Mouse (Mus musculus) CH12.LX (cell line): ENCODE results near the gene Cwc25. TPM values are rescaled to one million over a fixed set of nuclear protein-coding genes. Genes with fewer than 3 reads are reported as not detected.

Experiments
- DNase-seq: peaks from one replicate; pipeline ENCODE4 v3.0.0-alpha.2; 2013; ENCODE audit errors: extremely low read depth
- H3K27ac ChIP-seq: 2 replicates; pipeline ENCODE4 v1.5.1; 2012; ENCODE audit warnings: low read depth, mild to moderate bottlenecking, control low read depth, moderate library complexity; ENCODE audit not compliant: insufficient read depth
- H3K27me3 ChIP-seq: replicated peaks from 2 replicates; pipeline ENCODE3; 2012; ENCODE audit warnings: inconsistent platforms
- H3K36me3 ChIP-seq, 2 experiments: replicated peaks in 1 of 2; 2 replicates each; pipeline versions ENCODE3 to v1.6.1; 2012; ENCODE audit warnings: inconsistent platforms in 1 of 2, low read length in 1 of 2, mild to moderate bottlenecking in 1 of 2, mixed read lengths in 1 of 2, moderate library complexity in 1 of 2; ENCODE audit not compliant: control insufficient read depth in 1 of 2, insufficient read depth in 1 of 2
- H3K4me1 ChIP-seq, 2 experiments: 2 replicates each; pipeline ENCODE4 v1.6.1; 2012; ENCODE audit warnings: inconsistent platforms in 1 of 2, moderate library complexity in 1 of 2; ENCODE audit not compliant: insufficient read depth in 2 of 2, control insufficient read depth in 1 of 2
- H3K4me2 ChIP-seq: 2 replicates; pipeline ENCODE4 v1.6.1; 2012; ENCODE audit warnings: low read depth, mild to moderate bottlenecking, control low read depth; ENCODE audit not compliant: poor library complexity, insufficient read depth, severe bottlenecking
- H3K4me3 ChIP-seq, 3 experiments: fragments of 150-350 bp in 1 of 3; sonication (generic) in 1 of 3; replicated peaks in 1 of 3; 2 replicates each; pipeline versions ENCODE3 to v1.5.1; 2011 to 2012; ENCODE audit warnings: low read depth in 2 of 3, low read length in 2 of 3, mild to moderate bottlenecking in 2 of 3, moderate library complexity in 2 of 3, control low read depth in 1 of 3, improper control_type of control experiment in 1 of 3, inconsistent platforms in 1 of 3, mixed read lengths in 1 of 3; ENCODE audit not compliant: poor library complexity in 1 of 3
- H3K79me2 ChIP-seq: replicated peaks from 2 replicates; pipeline ENCODE4 v1.6.1; 2012; ENCODE audit warnings: mild to moderate bottlenecking, moderate library complexity; ENCODE audit not compliant: control insufficient read depth, poor library complexity, insufficient read depth, severe bottlenecking; ENCODE audit errors: extremely low read depth
- H3K9ac ChIP-seq: 2 replicates; pipeline ENCODE4 v1.6.1; 2012; ENCODE audit warnings: low read depth, mild to moderate bottlenecking, control low read depth, moderate library complexity; ENCODE audit not compliant: insufficient read depth
- H3K9me3 ChIP-seq: replicated peaks from 2 replicates; pipeline ENCODE3; 2012; ENCODE audit warnings: low read length, inconsistent platforms, mixed read lengths
- BHLHE40 ChIP-seq: IDR thresholded peaks from 2 replicates; pipeline ENCODE4 v1.6.1; 2011; ENCODE audit warnings: mild to moderate bottlenecking, low read depth, low read length, improper control_type of control experiment
- CHD2 ChIP-seq: IDR thresholded peaks from 2 replicates; pipeline ENCODE4 v1.6.1; 2011; ENCODE audit warnings: low read length, improper control_type of control experiment
- CTCF ChIP-seq, 2 experiments: IDR thresholded peaks in 1 of 2; conservative IDR thresholded peaks in 1 of 2; 2 replicates each; pipeline ENCODE4 v1.5.1; 2011 to 2012; ENCODE audit warnings: low read depth in 2 of 2, low read length in 2 of 2, improper control_type of control experiment in 1 of 2, inconsistent platforms in 1 of 2, mild to moderate bottlenecking in 1 of 2, moderate library complexity in 1 of 2
- EP300 ChIP-seq: IDR thresholded peaks from 2 replicates; pipeline ENCODE4 v1.6.1; 2011; ENCODE audit warnings: low read length, improper control_type of control experiment
- ETS1 ChIP-seq: conservative IDR thresholded peaks from 2 replicates; pipeline ENCODE4 v1.6.1; 2012; ENCODE audit warnings: low read depth, mild to moderate bottlenecking, inconsistent platforms, low read length, improper control_type of control experiment, moderate library complexity
- IRF4 ChIP-seq: IDR thresholded peaks from 2 replicates; pipeline ENCODE4 v1.6.1; 2014; ENCODE audit warnings: low read depth, mild to moderate bottlenecking, inconsistent platforms, low read length, improper control_type of control experiment
- JUN ChIP-seq: IDR thresholded peaks from 2 replicates; pipeline ENCODE4 v1.6.1; 2011; ENCODE audit warnings: low read depth, mild to moderate bottlenecking, low read length, improper control_type of control experiment, moderate library complexity; ENCODE audit not compliant: insufficient read depth
- MAX ChIP-seq: IDR thresholded peaks from 2 replicates; pipeline ENCODE4 v1.6.1; 2011; ENCODE audit warnings: low read length, improper control_type of control experiment
- NRF1 ChIP-seq: IDR thresholded peaks from 2 replicates; pipeline ENCODE4 v1.6.1; 2014; ENCODE audit warnings: low read depth, mild to moderate bottlenecking, inconsistent platforms, low read length, improper control_type of control experiment, moderate library complexity
- PAX5 ChIP-seq: IDR thresholded peaks from 2 replicates; pipeline ENCODE4 v1.6.1; 2012; ENCODE audit warnings: low read length, inconsistent platforms, mixed read lengths
- POLR2A ChIP-seq: IDR thresholded peaks from 2 replicates; pipeline ENCODE4 v1.6.1; 2011; ENCODE audit warnings: low read depth, mild to moderate bottlenecking, improper control_type of control experiment, low read length
- RAD21 ChIP-seq: IDR thresholded peaks from 2 replicates; pipeline ENCODE4 v1.6.1; 2011; ENCODE audit warnings: low read depth, mild to moderate bottlenecking, low read length, improper control_type of control experiment, moderate library complexity
- SIN3A ChIP-seq: IDR thresholded peaks from 2 replicates; pipeline ENCODE4 v1.6.1; 2012; ENCODE audit warnings: low read length, improper control_type of control experiment, inconsistent platforms
- USF2 ChIP-seq: conservative IDR thresholded peaks from 2 replicates; pipeline ENCODE4 v1.6.1; 2011; ENCODE audit warnings: low read depth, low read length, improper control_type of control experiment
- ZKSCAN1 ChIP-seq: IDR thresholded peaks from 2 replicates; pipeline ENCODE4 v1.6.1; 2012; ENCODE audit warnings: low read depth, inconsistent platforms, low read length, improper control_type of control experiment, borderline replicate concordance
- ZMIZ1 ChIP-seq: IDR thresholded peaks from 2 replicates; pipeline ENCODE4 v1.6.1; 2012; ENCODE audit warnings: low read depth, mild to moderate bottlenecking, inconsistent platforms, low read length, improper control_type of control experiment
- dilution Hi-C: fragments of 300-500 bp; cut with MboI; formaldehyde crosslinking; loops from 2 replicates; pipeline ENCODE4 v1.14.3; 2020; ENCODE audit warnings: low sequenced_read_pairs; ENCODE audit not compliant: extremely low pct_unique_long_range_greater_than_20kb, extremely low pct_ligation_motif_present
- in situ Hi-C: fragments of 300-500 bp; cut with MboI; formaldehyde crosslinking; loops from 3 replicates; pipeline ENCODE4 v1.14.3; 2019; ENCODE audit warnings: low sequenced_read_pairs, low pct_ligation_motif_present, low pct_unique_long_range_greater_than_20kb, mixed read lengths
- polyA plus RNA-seq: library from polyadenylated mRNA; unstranded; fragments of >175 nt; gene quantifications from 2 replicates; pipeline ENCODE4 v1.2.1, GENCODE M21; 2012; ENCODE audit warnings: low read depth; ENCODE audit not compliant: insufficient read length
- total RNA-seq, 2 experiments: library from RNA; depleted of rRNA; stranded (reverse); fragments of 300-350 nt in 1 of 2; fragments of >200 nt in 1 of 2; gene quantifications; 2 replicates each; pipeline ENCODE4 v1.2.3; 2012 to 2014

Gene Cwc25
- total and polyA plus RNA-seq, 3 experiments: 16.7 to 21.5 (median 19.6) TPM

DNA sequence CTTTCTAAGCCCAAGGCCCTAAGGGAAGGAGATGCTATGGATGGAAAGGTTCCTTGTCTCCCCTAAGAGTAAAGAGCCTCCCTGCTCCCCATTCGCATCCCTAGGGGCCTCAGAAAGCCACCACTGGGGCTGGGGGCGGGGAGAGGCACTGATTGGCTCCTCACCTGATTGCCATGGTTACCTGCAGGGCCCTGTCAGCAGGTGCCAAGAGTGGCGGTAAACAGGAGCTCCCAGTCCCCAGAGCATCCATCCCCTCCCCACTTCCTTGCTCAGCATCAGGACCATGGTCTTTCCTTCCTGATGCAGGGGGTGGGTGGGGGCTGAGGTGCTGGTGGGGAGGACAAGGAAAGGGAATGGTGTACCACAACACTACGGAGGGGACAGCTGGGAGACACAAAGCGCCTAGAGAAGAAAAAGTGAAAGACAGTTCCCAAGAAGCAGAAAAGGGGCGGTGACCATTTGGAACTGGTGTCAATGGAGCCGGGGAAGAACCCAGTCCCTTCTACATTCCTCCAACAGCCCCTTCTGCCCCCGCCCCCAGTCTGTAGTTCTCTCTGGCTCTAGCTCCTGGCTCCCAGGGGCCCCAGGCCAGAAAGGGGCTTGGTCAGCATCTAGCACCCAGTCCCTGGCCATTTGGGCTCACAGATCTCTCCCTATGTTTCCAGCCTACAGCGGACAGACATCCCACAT lies 70.5 kb downstream of the Cwc25 start:
- dilution Hi-C loops (no loop called here), in situ Hi-C loops (loop anchor here (5.0 kb wide), 1 partner anchor 64 kb away; no protein-coding TSS in a partner anchor)
- no peaks in the 10 kb centered on the region; the same call in 1 of the 2 replicates for H3K79me2 ChIP-seq
- no peak for DNase-seq
- H3K4me1 ChIP-seq: peaks cover 6 to 27% of the 10 kb centered on the region in 2 experiments; a peak in 3 of 4 replicates
- no peak overlapping the region for H3K4me2 ChIP-seq
- no peak overlapping the region for H3K9ac ChIP-seq
- H3K27me3 ChIP-seq: peaks cover 8% of the 10 kb centered on the region
- H3K9me3 ChIP-seq: no peaks in the 10 kb centered on the region
- H3K27ac ChIP-seq: no peak overlapping the region
- peaks cover 25 to 39% of the 10 kb centered on the region in 2 experiments for H3K36me3 ChIP-seq
- TF ChIP-seq PAX5 (no peak), CHD2 (no peak), EP300 (no peak), JUN (no peak), ETS1 (no peak), POLR2A (no peak), USF2 (no peak), ZKSCAN1 (no peak), RAD21 (no peak), MAX (no peak), NRF1 (no peak), ZMIZ1 (no peak), CTCF (conservative IDR thresholded peaks at IDR 0.05 in 1 of 2, IDR thresholded peaks at IDR 0.05 in 1 of 2; ENCODE audit: low read depth in 2 of 2, low read length in 2 of 2) (no peak), BHLHE40 (no peak), IRF4 (no peak), SIN3A (no peak)
- TF ChIP-seq, all 38 proteins: peak for 0
- no peak overlapping the region for H3K4me3 ChIP-seq

Other genes starting within 250 kb of the Cwc25 start
- 0.08 TPM in 2 replicates for gene Srcin1, start 190.4 kb downstream of the Cwc25 start, total RNA-seq (2012; rRNA removed)
- gene Srcin1, start 190.4 kb downstream of the Cwc25 start, total RNA-seq (2014; rRNA removed): not detected in 2 replicates
- 0.09 and 0.12 TPM in 2 replicates for gene Srcin1, start 190.4 kb downstream of the Cwc25 start, polyA plus RNA-seq
- 4.2 and 5.0 TPM in 2 replicates for gene Epop, start 136.9 kb downstream of the Cwc25 start, total RNA-seq (2012; rRNA removed)
- 1.7 and 2.1 TPM in 2 replicates for gene Epop, start 136.9 kb downstream of the Cwc25 start, total RNA-seq (2014; rRNA removed)
- 8.3 and 8.4 TPM in 2 replicates for gene Epop, start 136.9 kb downstream of the Cwc25 start, polyA plus RNA-seq
- gene Mllt6, start 103.1 kb downstream of the Cwc25 start, total RNA-seq (2012; rRNA removed): 50.7 and 55.6 TPM in 2 replicates
- 24.3 and 25.3 TPM in 2 replicates for gene Mllt6, start 103.1 kb downstream of the Cwc25 start, total RNA-seq (2014; rRNA removed)
- gene Mllt6, start 103.1 kb downstream of the Cwc25 start, polyA plus RNA-seq: 38.3 and 43.0 TPM in 2 replicates
- 141 and 157 TPM in 2 replicates for gene Cisd3, start 80.7 kb downstream of the Cwc25 start, total RNA-seq (2012; rRNA removed)
- 63.8 and 66.1 TPM in 2 replicates for gene Cisd3, start 80.7 kb downstream of the Cwc25 start, total RNA-seq (2014; rRNA removed)
- gene Cisd3, start 80.7 kb downstream of the Cwc25 start, polyA plus RNA-seq: 169 and 221 TPM in 2 replicates
- 5.6 and 7.9 TPM in 2 replicates for gene Pcgf2, start 66.1 kb downstream of the Cwc25 start, total RNA-seq (2012; rRNA removed)
- 0.81 and 0.99 TPM in 2 replicates for gene Pcgf2, start 66.1 kb downstream of the Cwc25 start, total RNA-seq (2014; rRNA removed)
- 16.3 and 19.5 TPM in 2 replicates for gene Pcgf2, start 66.1 kb downstream of the Cwc25 start, polyA plus RNA-seq
- 863 and 969 TPM in 2 replicates for gene Psmb3, start 63.2 kb downstream of the Cwc25 start, total RNA-seq (2012; rRNA removed)
- gene Psmb3, start 63.2 kb downstream of the Cwc25 start, total RNA-seq (2014; rRNA removed): 1,070 and 1,251 TPM in 2 replicates
- gene Psmb3, start 63.2 kb downstream of the Cwc25 start, polyA plus RNA-seq: 560 and 594 TPM in 2 replicates
- 28.7 and 30.8 TPM in 2 replicates for gene Pip4k2b, start 21.9 kb downstream of the Cwc25 start, total RNA-seq (2012; rRNA removed)
- gene Pip4k2b, start 21.9 kb downstream of the Cwc25 start, total RNA-seq (2014; rRNA removed): 20.3 and 23.3 TPM in 2 replicates
- 35.4 and 44.0 TPM in 2 replicates for gene Pip4k2b, start 21.9 kb downstream of the Cwc25 start, polyA plus RNA-seq
- 0.47 and 0.50 TPM in 2 replicates for gene 1700001P01Rik, start 9.4 kb upstream of the Cwc25 start, total RNA-seq (2012; rRNA removed)
- not detected in 2 replicates for gene 1700001P01Rik, start 9.4 kb upstream of the Cwc25 start, total RNA-seq (2014; rRNA removed)
- gene 1700001P01Rik, start 9.4 kb upstream of the Cwc25 start, polyA plus RNA-seq: 0.41 TPM in 1 of 2 replicates, not detected in the other
- 2,073 and 2,338 TPM in 2 replicates for gene Rpl23, start 15.9 kb upstream of the Cwc25 start, total RNA-seq (2012; rRNA removed)
- 1,878 and 2,226 TPM in 2 replicates for gene Rpl23, start 15.9 kb upstream of the Cwc25 start, total RNA-seq (2014; rRNA removed)
- gene Rpl23, start 15.9 kb upstream of the Cwc25 start, polyA plus RNA-seq: 1,387 and 2,564 TPM in 2 replicates
- 16.8 and 18.6 TPM in 2 replicates for gene Lasp1, start 32.4 kb upstream of the Cwc25 start, total RNA-seq (2012; rRNA removed)
- 12.3 and 12.5 TPM in 2 replicates for gene Lasp1, start 32.4 kb upstream of the Cwc25 start, total RNA-seq (2014; rRNA removed)
- 45.1 and 45.4 TPM in 2 replicates for gene Lasp1, start 32.4 kb upstream of the Cwc25 start, polyA plus RNA-seq
- gene B230217C12Rik, start 74.2 kb upstream of the Cwc25 start, total RNA-seq (2012; rRNA removed): 4.6 and 4.9 TPM in 2 replicates
- 13.7 and 14.0 TPM in 2 replicates for gene B230217C12Rik, start 74.2 kb upstream of the Cwc25 start, total RNA-seq (2014; rRNA removed)
- gene B230217C12Rik, start 74.2 kb upstream of the Cwc25 start, polyA plus RNA-seq: 11.9 and 12.4 TPM in 2 replicates
- gene Fbxo47, start 117.6 kb upstream of the Cwc25 start, total RNA-seq (2012; rRNA removed): 0.80 and 1.1 TPM in 2 replicates
- 2.1 and 3.0 TPM in 2 replicates for gene Fbxo47, start 117.6 kb upstream of the Cwc25 start, total RNA-seq (2014; rRNA removed)
- gene Fbxo47, start 117.6 kb upstream of the Cwc25 start, polyA plus RNA-seq: 1.8 and 2.0 TPM in 2 replicates
- 0.04 and 0.08 TPM in 2 replicates for gene Plxdc1, start 219.9 kb upstream of the Cwc25 start, total RNA-seq (2012; rRNA removed)
- gene Plxdc1, start 219.9 kb upstream of the Cwc25 start, total RNA-seq (2014; rRNA removed): not detected in 2 replicates
- gene Plxdc1, start 219.9 kb upstream of the Cwc25 start, polyA plus RNA-seq: 0.16 TPM in 1 of 2 replicates, not detected in the other
- gene Arl5c, start 229.6 kb upstream of the Cwc25 start, total RNA-seq (2012; rRNA removed): 28.2 and 28.5 TPM in 2 replicates
- gene Arl5c, start 229.6 kb upstream of the Cwc25 start, total RNA-seq (2014; rRNA removed): 32.2 and 33.1 TPM in 2 replicates
- gene Arl5c, start 229.6 kb upstream of the Cwc25 start, polyA plus RNA-seq: 36.1 and 45.5 TPM in 2 replicates